Comparison of ENCODE assay signal across 8 mouse cellular contexts in the genomic region with DNA sequence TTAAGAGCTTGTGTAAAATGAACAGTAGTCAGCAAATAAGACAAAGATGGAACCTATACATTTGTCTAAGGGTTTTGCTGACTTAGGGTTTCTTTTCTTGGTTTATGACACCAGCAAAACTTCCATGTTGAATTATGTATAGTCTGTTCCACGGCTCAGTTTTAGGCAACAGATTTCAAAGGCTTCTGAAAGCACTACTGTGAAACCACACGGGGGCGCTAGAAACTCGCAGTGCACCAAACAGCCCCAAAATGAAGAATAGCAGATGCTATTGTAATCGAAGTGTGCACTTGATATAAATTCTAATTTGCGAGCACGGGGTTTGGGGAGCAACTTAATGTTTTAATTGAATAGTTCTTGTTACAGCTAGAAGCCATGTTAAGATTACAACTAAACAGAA. TPM values are rescaled to one million over a fixed set of nuclear protein-coding genes. Genes with fewer than 3 reads are reported as not detected.
DNase-seq lines count a peak whose midpoint lies in the region; ATAC-seq and TF ChIP-seq lines count a peak whose summit lies in the region.

No protein-coding gene starts in this region.

- H3K27ac ChIP-seq in neural tube, embryonic 15.5 days (replicated peaks), result no peak overlapping the region
- no peak overlapping the region for H3K27ac ChIP-seq in forebrain, embryonic 11.5 days (ENCODE audit: low read depth, low read length)
- no peak overlapping the region for H3K27ac ChIP-seq in intestine, postnatal 0 days (ENCODE audit: low read depth, low read length)
- no peak overlapping the region for H3K27ac ChIP-seq in liver, postnatal 0 days (ENCODE audit: low read depth)

- H3K9ac ChIP-seq in neural tube, embryonic 15.5 days (replicated peaks), result no peak overlapping the region
- H3K9ac ChIP-seq in forebrain, embryonic 11.5 days (ENCODE audit: low read length), result no peak overlapping the region
- no peak overlapping the region for H3K9ac ChIP-seq in intestine, postnatal 0 days (ENCODE audit: low read depth, low read length)
- no peak overlapping the region for H3K9ac ChIP-seq in liver, postnatal 0 days (replicated peaks)

- no peak overlapping the region for H3K4me3 ChIP-seq in neural tube, embryonic 15.5 days (replicated peaks)
- no peak overlapping the region for H3K4me3 ChIP-seq in forebrain, embryonic 11.5 days (ENCODE audit: low read depth, low read length)
- no peak overlapping the region for H3K4me3 ChIP-seq in intestine, postnatal 0 days (ENCODE audit: low read depth, low read length)
- no peak overlapping the region for H3K4me3 ChIP-seq in liver, postnatal 0 days (ENCODE audit: low read depth, low read length)

- no peak for ATAC-seq in neural tube, embryonic 15.5 days (ENCODE audit: low FRiP score)
- ATAC-seq in forebrain, embryonic 11.5 days (replicated peaks; ENCODE audit: low FRiP score), result peak; percentile 58; the same call in 1 of the 2 replicates
- no peak; the same call in 1 of the 2 replicates for ATAC-seq in intestine, postnatal 0 days
- no peak for ATAC-seq in liver, postnatal 0 days

- no peaks in the 10 kb centered on the region for H3K36me3 ChIP-seq in neural tube, embryonic 15.5 days
- H3K36me3 ChIP-seq in forebrain, embryonic 11.5 days (ENCODE audit: control insufficient read depth, insufficient read depth, low read length), result no peaks in the 10 kb centered on the region
- peaks cover 20% of the 10 kb centered on the region; the same call in 1 of the 2 replicates for H3K36me3 ChIP-seq in intestine, postnatal 0 days (ENCODE audit: control insufficient read depth, insufficient read depth)
- peaks cover 27% of the 10 kb centered on the region for H3K36me3 ChIP-seq in liver, postnatal 0 days (replicated peaks; ENCODE audit: insufficient read depth, low read length)

- H3K4me2 ChIP-seq in neural tube, embryonic 15.5 days, result no peak overlapping the region
- H3K4me2 ChIP-seq in forebrain, embryonic 11.5 days (ENCODE audit: low read depth, low read length, severe bottlenecking), result no peak overlapping the region
- H3K4me2 ChIP-seq in intestine, postnatal 0 days (replicated peaks; ENCODE audit: low read depth), result no peak overlapping the region
- H3K4me2 ChIP-seq in liver, postnatal 0 days (ENCODE audit: low read depth, low read length), result no peak overlapping the region

- no peaks in the 10 kb centered on the region for H3K27me3 ChIP-seq in neural tube, embryonic 15.5 days (replicated peaks)
- H3K27me3 ChIP-seq in forebrain, embryonic 11.5 days (ENCODE audit: control insufficient read depth, insufficient read depth, low read length), result no peaks in the 10 kb centered on the region
- H3K27me3 ChIP-seq in intestine, postnatal 0 days (replicated peaks; ENCODE audit: control insufficient read depth, insufficient read depth, low read length), result no peaks in the 10 kb centered on the region
- H3K27me3 ChIP-seq in liver, postnatal 0 days (ENCODE audit: insufficient read depth, low read length), result no peaks in the 10 kb centered on the region

- 0 out of 2 replicates have a peak, but pooled peaks cover 6% of the 10 kb centered on the region for H3K4me1 ChIP-seq in neural tube, embryonic 15.5 days
- no peaks in the 10 kb centered on the region for H3K4me1 ChIP-seq in forebrain, embryonic 11.5 days (replicated peaks; ENCODE audit: control insufficient read depth, insufficient read depth, low read length)
- H3K4me1 ChIP-seq in intestine, postnatal 0 days (replicated peaks; ENCODE audit: control insufficient read depth, insufficient read depth, low read length), result no peaks in the 10 kb centered on the region
- H3K4me1 ChIP-seq in liver, postnatal 0 days (ENCODE audit: insufficient read depth), result no peaks in the 10 kb centered on the region

- no peak for TF ChIP-seq EP300 in liver, postnatal 0 days (IDR thresholded peaks at IDR 0.05; ENCODE audit: low read depth)

- no peaks in the 10 kb centered on the region for H3K9me3 ChIP-seq in neural tube, embryonic 15.5 days (replicated peaks)
- H3K9me3 ChIP-seq in forebrain, embryonic 11.5 days (ENCODE audit: control insufficient read depth, low read length), result no peaks in the 10 kb centered on the region
- H3K9me3 ChIP-seq in intestine, postnatal 0 days (ENCODE audit: control insufficient read depth), result no peaks in the 10 kb centered on the region
- no peaks in the 10 kb centered on the region for H3K9me3 ChIP-seq in liver, postnatal 0 days (ENCODE audit: low read length)

- peak; percentile 46 for DNase-seq in neural tube, embryonic 10.5 days (ENCODE audit: extremely low spot score, low spot score)
- peak; percentile 80 for DNase-seq in brain, adult 2 months (ENCODE audit: low read depth, low spot score)
- DNase-seq in forebrain, embryonic 11.5 days (ENCODE audit: low spot score), result peak; percentile 83
- peak; percentile 58 for DNase-seq in liver, postnatal 0 days
- peak; percentile 75 for DNase-seq in retina, postnatal 1 day
- DNase-seq in spleen, postnatal 14 days (ENCODE audit: low spot score in 2 of 2), result no peak

- peak; percentile 84 for TF ChIP-seq CTCF in intestine, postnatal 0 days (IDR thresholded peaks at IDR 0.05; ENCODE audit: low read depth)
- TF ChIP-seq CTCF in liver, postnatal 0 days (IDR thresholded peaks at IDR 0.05; ENCODE audit: low read depth), result peak; percentile 67

- 7% methylated on average over 7 of the region's 7 CpGs for WGBS in neural tube, embryonic 15.5 days
- whole genome bisulfite sequencing in forebrain, embryonic 11.5 days, result 18% methylated on average over 7 of the region's 7 CpGs
- 15% methylated on average over 7 of the region's 7 CpGs for WGBS in intestine, postnatal 0 days
- WGBS in liver, postnatal 0 days (ENCODE audit: insufficient replicate concordance), result 10% methylated on average over 7 of the region's 7 CpGs

RNA-seq across cellular contexts. Expression of a gene that starts 58.3 kb away (rescaled TPM):
- 0.31 and 5.2 TPM in 2 replicates for polyA plus RNA-seq in neural tube, embryonic 15.5 days (2015; fragmentation: Nextera tagmentation; extraction: Ambion mirVana)
- 0.07 and 0.15 TPM in 2 replicates for polyA plus RNA-seq in forebrain, embryonic 11.5 days (2014; fragmentation: Nextera tagmentation; extraction: Ambion mirVana)
- polyA plus RNA-seq in intestine, postnatal 0 days (2015; fragmentation: Nextera tagmentation; extraction: Ambion mirVana), result 217 and 240 TPM in 2 replicates
- polyA plus RNA-seq in liver, postnatal 0 days (2015; fragmentation: Nextera tagmentation; extraction: Ambion mirVana), result 283 and 311 TPM in 2 replicates

Comparison
In these comparisons a context has a peak if more than half of its experiments do, and no peak if none do; other contexts are left out.
1. DNase-seq: peak in neural tube, embryonic 10.5 days (single experiment), brain, adult 2 months (single experiment), forebrain, embryonic 11.5 days (single experiment), liver, postnatal 0 days (single experiment) and retina, postnatal 1 day (single experiment); none in spleen, postnatal 14 days (0 of 2).
2. RNA of a gene that starts 58.3 kb away (polyA plus RNA-seq): 283 to 311 TPM in liver, postnatal 0 days and 217 to 240 TPM in intestine, postnatal 0 days; 0.31 to 5.2 TPM in neural tube, embryonic 15.5 days and 0.07 to 0.15 TPM in forebrain, embryonic 11.5 days; every median in the first group is over 10 times any median in the second.